Mouse (Mus musculus) CD4-positive helper T cell, adult 2 months (primary cell): ENCODE data around the gene Arg1.
A peak's percentile ranks its signal among the peaks of the same experiment; 100 is the strongest.

Source experiments
- DNase-seq: peaks from one replicate; pipeline ENCODE4 v3.0.0-alpha.2; 2012; ENCODE audit warnings: low read depth, missing footprints, low spot score

Gene Arg1

GRCm38 (mm10) chr10:24926962-24927720 is at the start of gene Arg1:
Gene Arg1 (minus strand): TSS chr10:24927484.
- DNase-seq: no peak

- DNase-seq: no peak
These were observed 46.7 kb upstream of the Arg1 start for GRCm38 (mm10) chr10:24973845-24974514.

- DNase-seq: no peak
These were observed 46.1 kb upstream of the Arg1 start for GRCm38 (mm10) chr10:24973385-24973784.

- no peak for DNase-seq
These were observed 45.6 kb upstream of the Arg1 start for GRCm38 (mm10) chr10:24972923-24973322.

DNA sequence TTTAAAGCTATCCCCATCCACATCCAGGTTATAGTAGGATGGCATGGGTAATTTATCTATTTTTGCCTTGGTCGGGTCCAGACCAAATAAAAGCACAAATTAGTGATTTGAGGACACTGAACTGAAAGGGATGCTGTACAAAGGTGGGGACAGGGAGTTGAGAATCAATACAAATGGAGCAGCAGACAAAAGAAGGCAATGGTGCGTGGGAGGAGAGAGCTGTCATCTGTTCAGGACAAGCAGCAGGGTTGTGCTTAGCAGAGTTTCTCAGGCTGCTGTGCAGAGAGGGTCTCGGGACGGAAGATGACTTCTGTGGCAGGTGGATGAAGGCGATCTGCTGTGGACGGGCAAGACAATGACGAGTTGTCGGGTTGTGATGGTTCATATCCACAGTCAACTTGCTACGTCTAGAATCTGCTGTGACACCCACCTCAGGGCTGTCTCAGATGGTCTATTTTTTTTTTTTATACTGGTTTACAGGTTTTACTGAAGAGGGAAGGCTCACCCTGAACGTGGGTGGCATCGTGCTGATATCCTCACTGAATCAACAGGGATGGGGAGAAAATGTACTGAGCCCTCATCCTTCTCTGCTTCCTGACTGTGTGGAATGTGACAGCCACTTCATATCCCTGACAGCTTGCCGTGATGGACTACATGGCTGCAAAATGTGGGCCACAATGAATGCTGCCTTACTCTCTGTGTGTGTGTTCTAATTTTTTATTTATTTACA is 38.7 kb upstream of the Arg1 start:
- DNase-seq: no peak

- DNase-seq: no peak
These were observed 34.6 kb upstream of the Arg1 start for GRCm38 (mm10) chr10:24961889-24962288.

DNA sequence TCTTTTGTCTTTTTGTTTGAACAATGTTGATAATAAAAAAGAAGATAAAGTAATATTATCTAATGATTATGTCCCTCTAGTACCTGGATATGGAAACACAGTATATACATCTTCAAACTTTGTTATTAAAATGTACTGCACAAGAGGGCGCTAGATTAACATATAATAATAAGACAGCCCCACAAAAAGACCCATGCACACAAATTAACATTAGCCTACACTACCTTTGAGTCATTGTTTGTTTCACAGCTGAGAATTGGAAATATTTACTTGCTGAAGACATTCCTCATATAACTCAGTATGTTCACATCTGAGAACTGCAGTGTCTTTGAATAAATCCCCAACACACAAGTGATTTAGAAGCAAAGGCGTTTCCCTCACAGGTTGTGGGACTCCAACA is 33.8 kb upstream of the Arg1 start:
- DNase-seq: peak; percentile 8

DNA sequence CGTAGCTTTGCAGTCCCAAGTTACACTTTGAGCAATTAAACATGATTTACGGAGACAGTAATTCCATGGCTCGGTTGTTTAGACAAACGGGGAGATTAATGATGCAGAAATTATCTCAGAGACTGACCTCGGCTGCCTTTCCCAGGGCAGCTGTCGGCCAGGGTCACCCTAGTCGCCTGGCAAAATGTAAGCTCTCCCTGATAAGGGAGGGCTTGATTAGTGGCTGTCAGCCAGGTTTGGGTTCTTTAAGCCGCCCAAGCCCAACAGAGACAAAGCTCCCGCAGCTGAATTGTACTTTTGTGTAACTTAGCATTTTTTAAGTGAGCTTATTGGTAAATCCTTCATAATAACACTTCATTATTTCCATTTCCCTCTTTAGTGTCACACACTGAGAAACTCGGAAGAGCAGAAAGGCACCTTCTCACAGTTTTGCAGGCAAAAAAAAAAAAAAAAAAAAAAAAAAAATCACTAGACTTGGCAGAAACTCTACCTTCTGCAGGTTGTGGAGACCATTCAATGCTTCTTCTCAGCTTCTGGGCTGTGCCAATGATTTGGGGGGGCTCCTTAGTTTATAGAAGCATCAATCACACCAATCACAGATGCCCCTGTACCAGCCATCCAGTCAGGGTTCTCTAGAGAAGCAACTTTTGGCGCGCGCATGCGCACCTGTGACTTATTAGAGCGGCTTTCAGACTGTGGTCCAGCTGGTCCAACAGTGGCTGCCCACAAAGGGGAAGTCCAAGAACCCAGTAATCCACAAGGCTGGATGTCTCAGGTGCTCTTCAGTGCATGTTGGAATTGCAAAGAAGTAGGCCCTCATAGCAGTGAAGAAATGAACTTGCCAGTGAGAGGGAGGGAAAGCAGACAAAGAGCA is 32.0 kb upstream of the Arg1 start:
- DNase-seq: no peak

DNA sequence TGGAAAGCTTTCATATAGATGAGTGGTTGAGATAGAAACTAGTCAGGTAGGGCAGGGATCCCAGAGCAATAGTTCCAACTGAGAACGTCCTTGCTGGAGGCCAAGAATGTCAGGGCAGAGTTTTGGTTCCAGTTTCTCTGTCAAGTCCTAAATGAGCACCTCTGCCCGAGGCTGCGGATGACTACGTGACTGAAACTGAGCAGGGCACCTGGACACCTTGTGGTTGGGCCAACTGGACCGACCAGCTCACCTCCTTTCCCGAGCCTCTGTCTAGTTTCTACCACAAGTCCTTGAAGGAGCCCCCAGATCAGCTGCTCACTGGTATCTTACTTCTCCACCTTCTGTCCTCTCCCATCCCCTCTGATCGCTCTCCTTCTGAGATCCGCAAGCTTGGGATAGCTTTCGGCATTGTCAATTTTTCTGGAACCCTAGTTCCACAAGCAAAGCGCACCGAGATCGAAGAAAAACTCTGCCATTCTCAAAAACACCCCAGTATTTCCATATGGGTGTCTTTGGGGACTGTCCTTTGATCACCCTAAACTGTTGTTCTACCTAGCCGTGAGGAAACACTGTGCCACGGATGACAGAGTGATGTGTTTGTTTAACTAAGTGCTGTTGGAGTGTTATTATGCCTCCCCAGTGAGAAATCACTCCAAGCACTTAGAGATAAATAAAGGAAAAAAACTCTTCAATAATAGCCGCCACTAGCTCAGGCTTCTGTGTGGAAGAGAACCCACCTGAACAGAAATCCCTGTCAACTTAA is 31.2 kb upstream of the Arg1 start:
- no peak for DNase-seq

- DNase-seq: peak; percentile 63
These were observed 26.6 kb upstream of the Arg1 start for GRCm38 (mm10) chr10:24953876-24954275.

DNA sequence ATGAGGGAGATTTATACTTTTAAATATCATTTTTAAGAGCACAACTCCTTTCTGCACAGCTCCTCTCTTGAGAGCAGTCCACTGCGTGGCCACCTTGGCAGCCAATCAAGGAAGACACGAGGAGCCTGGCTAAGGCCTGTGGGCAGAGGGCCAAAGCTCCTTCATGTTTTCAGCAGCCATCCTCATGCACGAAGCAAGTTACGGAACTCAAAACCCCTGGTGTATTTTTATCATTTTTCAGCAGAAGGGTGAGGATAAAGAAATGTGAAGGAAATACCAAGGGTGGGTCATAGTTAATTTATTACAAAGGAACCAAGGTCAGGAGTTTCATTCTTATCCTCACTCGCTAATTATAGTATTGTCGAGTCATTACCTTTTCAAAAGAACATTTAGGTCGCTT is 25.3 kb upstream of the Arg1 start:
- no peak for DNase-seq

DNA sequence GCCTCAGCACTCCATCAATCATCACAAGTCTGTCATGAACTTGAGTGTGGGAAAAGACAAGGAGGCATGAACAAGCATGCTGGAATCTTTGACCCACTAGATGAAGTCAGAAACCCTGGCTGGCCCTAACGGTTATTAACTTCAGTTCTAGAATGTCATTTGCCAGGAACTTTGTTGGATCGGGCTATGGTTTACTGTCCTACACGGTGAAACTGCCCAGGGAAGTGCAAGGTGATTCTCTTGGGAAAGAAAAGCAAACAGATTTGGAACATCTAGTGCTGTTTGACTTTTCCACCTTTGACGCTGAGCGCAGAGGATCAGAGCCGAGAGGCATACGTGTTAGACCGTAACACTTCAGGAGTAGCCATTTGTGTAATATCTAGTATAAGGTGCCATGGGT is 24.3 kb upstream of the Arg1 start:
- no peak for DNase-seq

- no peak for DNase-seq
These were observed 22.9 kb upstream of the Arg1 start for GRCm38 (mm10) chr10:24950223-24950622.

DNA sequence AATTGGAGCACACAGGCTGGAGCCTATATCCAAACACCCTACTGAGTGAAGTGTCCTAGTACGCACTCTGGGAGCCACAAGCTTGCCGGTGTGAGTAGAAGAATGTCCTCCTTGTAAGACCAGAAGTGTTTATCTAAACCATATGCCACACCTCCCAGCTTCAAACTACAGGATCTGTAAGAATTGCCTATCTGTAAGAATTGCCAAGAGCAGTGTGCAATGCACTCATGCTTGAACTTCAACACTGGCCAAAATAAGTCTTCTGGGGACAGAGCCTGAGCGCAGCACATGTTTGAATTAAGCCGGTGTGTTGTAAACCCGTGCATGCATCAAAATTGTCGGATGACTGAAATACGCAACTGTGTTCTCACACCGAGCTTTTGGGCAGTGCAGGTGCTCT is 21.0 kb upstream of the Arg1 start:
- DNase-seq: no peak

- DNase-seq: no peak
These were observed 20.6 kb upstream of the Arg1 start for GRCm38 (mm10) chr10:24947871-24948270.

DNA sequence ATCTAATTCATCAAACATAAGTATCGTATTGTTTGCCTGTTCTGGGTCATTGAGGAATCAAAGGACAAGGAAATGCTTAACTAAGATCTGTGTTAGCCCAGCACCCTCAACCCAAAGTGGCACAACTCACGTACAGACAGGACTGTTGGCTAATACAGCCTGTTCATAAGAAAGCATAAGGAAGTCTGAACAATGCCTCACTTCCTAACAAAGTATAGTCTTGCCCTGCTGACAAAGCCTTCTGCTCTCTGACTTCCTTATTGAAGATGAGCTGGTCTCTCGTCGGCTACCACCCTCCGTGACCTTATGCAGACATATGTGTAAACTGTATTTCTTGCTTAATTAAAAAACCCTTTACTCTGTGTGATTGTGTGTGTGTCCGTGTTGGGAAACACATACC is 2.9 kb upstream of the Arg1 start:
- no peak for DNase-seq

DNA sequence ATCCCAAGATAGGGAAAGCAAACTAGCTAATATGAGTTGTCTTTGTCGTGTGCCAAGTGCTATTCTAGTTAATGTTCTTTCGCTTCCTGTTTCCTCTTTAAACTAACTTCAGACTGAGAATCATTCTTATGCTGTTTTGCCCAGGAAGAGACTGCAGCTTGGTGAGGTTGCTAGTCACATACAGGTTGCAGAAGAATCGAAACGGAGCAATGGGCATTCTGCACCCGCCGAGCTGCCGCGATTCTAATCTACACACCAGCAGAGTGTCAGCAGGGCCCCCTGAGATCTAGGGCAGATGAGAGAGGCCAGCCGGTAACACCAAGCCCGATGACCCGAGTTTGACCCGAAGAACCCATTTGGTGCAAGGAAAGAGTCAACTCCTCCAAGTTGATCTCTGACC is 788 bp upstream of the Arg1 start:
- DNase-seq: peak; percentile 20

- DNase-seq: no peak
These were observed 904 bp downstream of the Arg1 start for GRCm38 (mm10) chr10:24926380-24926779.

- no peak for DNase-seq
These were observed 3.0 kb downstream of the Arg1 start for GRCm38 (mm10) chr10:24924296-24924695.

DNA sequence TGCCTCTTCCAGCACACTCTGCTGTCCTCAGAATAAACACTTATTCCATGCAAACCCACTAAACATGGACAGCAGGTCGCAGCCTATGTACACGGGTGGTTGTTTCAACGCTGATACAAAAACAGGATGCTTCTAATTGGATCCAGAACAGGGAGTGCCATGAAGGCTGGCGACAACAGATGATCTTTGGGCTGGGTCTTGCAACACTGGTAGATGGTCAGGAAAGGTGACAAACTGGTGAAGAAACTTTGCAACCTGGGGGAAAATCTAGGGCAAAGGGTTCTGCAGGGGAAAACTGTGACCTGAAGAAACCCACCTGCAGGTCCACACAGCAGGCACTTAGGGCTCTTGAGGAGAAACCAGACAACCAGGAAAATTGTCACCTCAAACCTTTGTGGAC is 4.3 kb downstream of the Arg1 start:
- no peak for DNase-seq

- no peak for DNase-seq
These were observed 11.8 kb downstream of the Arg1 start for GRCm38 (mm10) chr10:24915486-24915885.
